Mouse (Mus musculus): ENCODE results near the gene Ly6g5c. TPM values are rescaled to one million over a fixed set of nuclear protein-coding genes. Genes with fewer than 3 reads are reported as not detected.

The Ly6g5c gene
- polyA plus RNA-seq, 1 experiment, result 0.28 TPM

DNA sequence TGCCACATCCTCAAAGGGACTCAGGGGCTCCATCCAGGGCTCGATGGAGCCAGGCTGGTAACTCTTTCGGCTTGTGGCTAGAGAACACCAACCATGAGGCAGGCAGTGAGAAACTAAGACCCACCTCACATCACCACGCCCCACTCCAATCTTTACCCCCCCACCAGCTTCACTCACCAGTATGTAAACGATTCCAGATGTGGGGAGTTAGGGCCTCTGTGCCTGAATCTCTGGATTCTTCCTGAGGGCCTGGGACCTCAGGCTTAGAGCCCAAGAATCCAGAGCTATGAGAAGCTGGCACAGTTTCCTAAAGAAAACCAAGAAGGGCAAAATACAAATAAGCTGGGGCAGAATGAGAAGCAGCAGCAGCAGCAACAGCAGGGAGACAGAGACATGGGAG is 45.9 kb downstream of the Ly6g5c start:
- DNase-seq, result no peak
- no peak for TF ChIP-seq CTCF (IDR thresholded peaks at IDR 0.05; ENCODE audit: borderline replicate concordance, insufficient read depth, low read depth, low read length)
- TF ChIP-seq POLR2A (IDR thresholded peaks at IDR 0.05; ENCODE audit: borderline replicate concordance, insufficient read depth, low read length), result no peak
- WGBS, result 84% methylated on average over 4 of the region's 4 CpGs
- H3K4me1 ChIP-seq (ENCODE audit: control insufficient read depth, insufficient read depth, low read length), result no peaks in the 10 kb centered on the region
- H3K4me3 ChIP-seq (replicated peaks; ENCODE audit: insufficient read depth, low read depth, low read length), result no peak overlapping the region
- H3K27me3 ChIP-seq (ENCODE audit: control insufficient read depth, insufficient read depth, low read length), result no peaks in the 10 kb centered on the region
- H3K27ac ChIP-seq (ENCODE audit: insufficient read depth, low read length), result no peak overlapping the region

DNA sequence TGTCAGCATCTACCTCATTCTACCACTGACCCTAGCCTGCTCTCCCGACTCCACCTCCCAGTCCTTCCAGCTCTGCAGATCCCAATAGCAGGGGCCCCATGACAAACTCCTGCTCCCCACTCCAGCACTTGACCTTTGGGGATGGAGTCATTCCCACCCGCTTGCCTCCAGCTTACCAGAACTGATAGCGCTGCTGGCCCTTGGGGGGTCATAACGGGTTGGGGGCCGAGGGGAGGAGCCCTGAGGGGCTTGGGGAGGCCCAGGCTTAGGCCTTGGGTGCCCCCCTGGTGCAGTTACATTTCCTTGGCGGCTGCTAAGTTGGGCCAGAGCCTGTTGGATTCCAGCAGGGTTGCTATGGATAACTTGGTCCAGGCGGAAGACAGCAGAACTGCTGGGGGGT is 46.5 kb downstream of the Ly6g5c start:
- no peak overlapping the region for H3K4me3 ChIP-seq (replicated peaks; ENCODE audit: insufficient read depth, low read depth, low read length)
- WGBS, result 34% methylated on average over 7 of the region's 7 CpGs
- TF ChIP-seq CTCF (IDR thresholded peaks at IDR 0.05; ENCODE audit: borderline replicate concordance, insufficient read depth, low read depth, low read length) (no peak), POLR2A (IDR thresholded peaks at IDR 0.05; ENCODE audit: borderline replicate concordance, insufficient read depth, low read length) (no peak)
- H3K27me3 ChIP-seq (ENCODE audit: control insufficient read depth, insufficient read depth, low read length), result no peaks in the 10 kb centered on the region
- DNase-seq, result no peak
- H3K27ac ChIP-seq (ENCODE audit: insufficient read depth, low read length), result no peak overlapping the region
- no peaks in the 10 kb centered on the region for H3K4me1 ChIP-seq (ENCODE audit: control insufficient read depth, insufficient read depth, low read length)

DNA sequence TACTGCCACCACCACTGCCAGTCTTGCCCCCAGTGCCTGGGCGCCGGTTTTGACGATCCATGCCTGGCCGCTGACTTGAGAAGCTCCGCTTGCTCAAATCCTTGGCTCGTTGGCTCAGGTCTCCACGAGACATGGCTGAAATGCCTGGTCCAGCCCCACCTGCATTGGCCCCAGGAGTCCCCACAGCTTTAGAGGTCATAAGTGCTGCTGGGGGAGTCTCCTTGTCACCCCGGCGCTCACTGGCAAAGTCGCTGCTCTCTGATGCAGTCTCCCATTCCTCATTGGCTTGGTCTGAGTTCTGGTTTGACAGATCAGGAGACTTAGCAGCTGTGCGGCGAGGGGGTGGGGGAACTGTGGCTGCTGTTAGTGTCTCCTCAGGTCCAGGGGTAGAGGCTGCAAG is 47.4 kb downstream of the Ly6g5c start:
- DNase-seq, result no peak
- no peak overlapping the region for H3K27ac ChIP-seq (ENCODE audit: insufficient read depth, low read length)
- no peaks in the 10 kb centered on the region for H3K27me3 ChIP-seq (ENCODE audit: control insufficient read depth, insufficient read depth, low read length)
- H3K4me1 ChIP-seq (ENCODE audit: control insufficient read depth, insufficient read depth, low read length), result no peaks in the 10 kb centered on the region
- TF ChIP-seq CTCF (IDR thresholded peaks at IDR 0.05; ENCODE audit: borderline replicate concordance, insufficient read depth, low read depth, low read length) (no peak), POLR2A (IDR thresholded peaks at IDR 0.05; ENCODE audit: borderline replicate concordance, insufficient read depth, low read length) (no peak)
- WGBS, result 72% methylated on average over 12 of the region's 12 CpGs
- no peak overlapping the region for H3K4me3 ChIP-seq (replicated peaks; ENCODE audit: insufficient read depth, low read depth, low read length)

DNA sequence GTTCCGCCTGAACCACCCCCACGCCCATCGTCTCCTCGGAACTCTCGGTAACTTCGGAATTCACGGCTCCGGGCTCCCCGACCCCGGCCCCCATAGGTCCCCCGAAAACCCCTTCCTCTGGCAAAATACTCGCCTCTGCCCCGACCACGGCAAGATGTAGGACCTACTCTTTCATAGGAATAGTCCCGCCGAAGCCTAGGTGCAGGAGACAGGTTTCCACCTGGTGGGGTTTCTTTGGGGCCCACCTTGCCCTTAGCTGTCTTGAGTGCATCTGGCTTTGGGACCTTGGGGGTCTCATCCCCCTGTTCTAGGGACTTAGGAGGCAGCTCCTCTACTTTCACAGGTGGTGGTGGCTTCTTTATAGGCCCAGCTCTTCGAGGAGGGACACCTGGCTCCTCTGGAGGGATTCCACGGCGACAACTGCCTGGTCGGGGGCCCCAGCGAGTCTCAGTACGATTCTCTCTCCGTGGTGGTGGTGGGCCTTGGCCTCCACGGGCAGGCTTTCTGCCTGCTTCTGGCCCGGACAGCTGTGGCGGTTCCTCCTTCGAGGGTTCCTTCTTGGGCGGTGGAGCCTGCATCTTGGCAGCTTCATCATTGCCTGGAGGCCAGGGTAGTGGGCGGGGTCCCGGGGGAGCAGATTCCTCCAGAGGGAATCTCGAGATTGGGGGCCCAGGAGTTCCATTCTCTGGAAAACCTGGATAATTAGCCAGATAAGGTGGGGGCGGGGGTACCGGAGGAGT is 48.6 kb downstream of the Ly6g5c start:
- Histone ChIP-seq H3K27ac (ENCODE audit: insufficient read depth, low read length) (no peak overlapping the region), H3K4me3 (replicated peaks; ENCODE audit: insufficient read depth, low read depth, low read length) (no peak overlapping the region), H3K4me1 (ENCODE audit: control insufficient read depth, insufficient read depth, low read length) (peaks cover 6% of the 10 kb centered on the region; the same call in 1 of the 2 replicates), H3K27me3 (ENCODE audit: control insufficient read depth, insufficient read depth, low read length) (no peaks in the 10 kb centered on the region)
- TF ChIP-seq POLR2A (IDR thresholded peaks at IDR 0.05; ENCODE audit: borderline replicate concordance, insufficient read depth, low read length) (no peak), CTCF (IDR thresholded peaks at IDR 0.05; ENCODE audit: borderline replicate concordance, insufficient read depth, low read depth, low read length) (no peak)
- DNase-seq, result no peak
- 76% methylated on average over 33 of the region's 33 CpGs for WGBS

DNA sequence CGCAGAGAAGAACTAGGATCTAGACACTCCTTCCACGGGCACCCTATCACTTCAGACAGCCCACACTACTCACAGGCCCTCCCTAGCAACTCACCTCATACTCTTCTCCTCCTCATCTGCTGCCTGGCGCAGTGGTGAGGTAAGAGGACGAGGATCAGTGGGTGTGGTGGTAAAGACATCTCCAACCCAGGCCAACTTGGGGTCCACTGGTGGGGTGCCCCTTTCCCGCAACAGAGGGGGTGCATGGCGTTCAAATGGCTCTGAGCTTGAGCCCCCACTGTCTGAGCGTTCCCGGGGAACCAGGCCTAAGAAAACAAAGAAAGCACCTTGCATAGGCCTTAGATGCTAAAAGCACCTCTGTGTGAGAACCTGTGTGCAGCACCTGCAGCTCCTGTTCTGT is 49.2 kb downstream of the Ly6g5c start:
- no peak overlapping the region for H3K4me3 ChIP-seq (replicated peaks; ENCODE audit: insufficient read depth, low read depth, low read length)

DNA sequence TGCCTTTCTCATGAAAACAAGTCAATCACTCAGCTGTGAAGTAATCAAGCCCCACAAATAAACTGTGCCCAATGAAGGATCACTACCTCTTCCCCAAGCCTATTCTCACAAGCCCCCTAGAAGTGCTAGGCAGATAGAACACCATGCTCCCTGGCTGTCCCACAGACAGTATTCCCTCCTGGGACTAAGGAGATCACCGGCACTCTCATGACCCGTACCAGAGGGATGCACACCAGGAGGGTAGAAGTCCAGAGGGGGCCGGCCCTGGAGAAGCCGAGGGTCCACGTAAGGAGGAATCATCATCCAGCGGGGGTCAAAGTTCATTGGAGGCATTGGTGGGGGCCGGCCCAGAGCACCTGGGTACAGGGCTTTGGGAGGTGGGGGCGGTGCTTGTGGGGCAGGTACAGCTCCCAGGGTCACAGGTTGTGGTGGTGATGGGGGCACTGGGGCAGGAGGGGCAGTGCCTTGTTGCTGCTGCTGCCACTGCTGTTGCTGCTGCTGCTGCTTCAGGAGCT is 49.6 kb downstream of the Ly6g5c start:
- no peak for DNase-seq
- TF ChIP-seq CTCF (IDR thresholded peaks at IDR 0.05; ENCODE audit: borderline replicate concordance, insufficient read depth, low read depth, low read length) (no peak), POLR2A (IDR thresholded peaks at IDR 0.05; ENCODE audit: borderline replicate concordance, insufficient read depth, low read length) (no peak)
- Histone ChIP-seq H3K4me3 (replicated peaks; ENCODE audit: insufficient read depth, low read depth, low read length) (no peak overlapping the region), H3K4me1 (ENCODE audit: control insufficient read depth, insufficient read depth, low read length) (peaks cover 13% of the 10 kb centered on the region; the same call in 1 of the 2 replicates), H3K27me3 (ENCODE audit: control insufficient read depth, insufficient read depth, low read length) (no peaks in the 10 kb centered on the region), H3K27ac (ENCODE audit: insufficient read depth, low read length) (no peak overlapping the region)
- 86% methylated on average over 8 of the region's 8 CpGs for WGBS

More for the DNA sequence above, 49.2 kb downstream of the Ly6g5c start:
- H3K27me3 ChIP-seq (ENCODE audit: control insufficient read depth, insufficient read depth, low read length), result no peaks in the 10 kb centered on the region
- H3K27ac ChIP-seq (ENCODE audit: insufficient read depth, low read length), result no peak overlapping the region
- peaks cover 10% of the 10 kb centered on the region; the same call in 1 of the 2 replicates for H3K4me1 ChIP-seq (ENCODE audit: control insufficient read depth, insufficient read depth, low read length)
- no peak for DNase-seq
- TF ChIP-seq CTCF (IDR thresholded peaks at IDR 0.05; ENCODE audit: borderline replicate concordance, insufficient read depth, low read depth, low read length), result no peak
- WGBS, result 87% methylated on average over 8 of the region's 8 CpGs

DNA sequence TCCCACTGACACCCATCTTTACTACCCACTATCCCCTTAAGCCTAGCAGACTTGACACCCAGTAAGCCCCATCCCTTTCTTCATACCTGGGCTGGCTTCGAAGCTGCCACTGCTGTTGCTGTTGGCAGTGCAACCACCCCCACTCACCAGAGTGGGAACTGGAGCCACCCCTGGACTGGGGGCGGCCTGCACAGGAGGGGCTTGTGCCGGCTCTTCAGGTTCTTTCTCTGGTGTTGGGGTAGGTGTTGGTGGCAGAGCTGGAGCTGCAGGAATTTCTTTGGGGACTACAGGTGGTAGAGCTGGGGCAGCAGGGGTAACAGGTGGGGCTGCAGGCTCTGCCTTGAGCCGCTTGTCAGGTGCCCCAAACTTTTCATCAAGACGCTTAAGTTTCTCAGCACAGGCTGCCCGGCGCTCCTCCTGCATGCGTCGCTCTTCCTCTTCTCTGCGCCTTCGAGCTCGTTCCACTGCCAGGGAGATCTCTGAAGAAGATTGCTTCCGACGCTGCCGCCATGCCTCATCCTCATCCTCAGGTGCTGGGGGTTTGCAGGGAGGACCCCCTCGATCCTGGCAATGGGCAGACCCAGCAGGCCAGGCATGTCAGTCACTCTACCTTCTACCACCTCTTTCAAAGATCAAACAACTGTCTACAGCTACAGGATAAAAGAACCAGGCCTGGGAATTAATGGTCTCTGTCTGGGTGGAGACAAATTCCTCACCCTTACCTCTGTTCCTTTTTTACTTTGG is 50.9 kb downstream of the Ly6g5c start:
- 91% methylated on average over 16 of the region's 16 CpGs for WGBS
- Histone ChIP-seq H3K27me3 (ENCODE audit: control insufficient read depth, insufficient read depth, low read length) (no peaks in the 10 kb centered on the region), H3K4me3 (replicated peaks; ENCODE audit: insufficient read depth, low read depth, low read length) (no peak overlapping the region), H3K4me1 (ENCODE audit: control insufficient read depth, insufficient read depth, low read length) (peaks cover 13% of the 10 kb centered on the region; the same call in 1 of the 2 replicates), H3K27ac (ENCODE audit: insufficient read depth, low read length) (no peak overlapping the region)
- TF ChIP-seq CTCF (IDR thresholded peaks at IDR 0.05; ENCODE audit: borderline replicate concordance, insufficient read depth, low read depth, low read length) (no peak), POLR2A (IDR thresholded peaks at IDR 0.05; ENCODE audit: borderline replicate concordance, insufficient read depth, low read length) (no peak)
- DNase-seq, result no peak
